ENCODE assay signal across 14 mouse cellular contexts in genomic region chr19:55194520-55195170, GRCm38 (mm10). TPM values are rescaled to one million over a fixed set of nuclear protein-coding genes. Genes with fewer than 3 reads are reported as not detected.
A peak's percentile ranks its signal among the peaks of the same experiment; 100 is the strongest.
DNase-seq lines count a peak whose midpoint lies in the region; ATAC-seq and TF ChIP-seq lines count a peak whose summit lies in the region.
"Had no signal": no experiment of that assay in that cellular context is flagged by ENCODE, and none has a peak within 500 bp of the region (broad histone marks: within the 10 kb centered on the region; RNA-seq: fewer than 3 reads in every experiment).

No protein-coding gene starts in this region.

- no peaks in the 10 kb centered on the region for H3K9me3 ChIP-seq in heart, embryonic 10.5 days
- no peaks in the 10 kb centered on the region for H3K9me3 ChIP-seq in midbrain, embryonic 11.5 days (ENCODE audit: control insufficient read depth, low read length)
- no peaks in the 10 kb centered on the region for H3K9me3 ChIP-seq in midbrain, embryonic 13.5 days
- H3K9me3 ChIP-seq in limb, embryonic 14.5 days (ENCODE audit: control insufficient read depth, low read length) = no peaks in the 10 kb centered on the region
- H3K9me3 ChIP-seq: midbrain, embryonic 12.5 days had no signal

- peaks cover 9% of the 10 kb centered on the region for H3K27me3 ChIP-seq in heart, embryonic 10.5 days (ENCODE audit: insufficient read depth, poor library complexity, severe bottlenecking)
- no peaks in the 10 kb centered on the region for H3K27me3 ChIP-seq in midbrain, embryonic 11.5 days (ENCODE audit: control insufficient read depth, insufficient read depth, low read length)
- H3K27me3 ChIP-seq in midbrain, embryonic 13.5 days = peaks cover 5% of the 10 kb centered on the region; the same call in 1 of the 2 replicates
- no peaks in the 10 kb centered on the region for H3K27me3 ChIP-seq in limb, embryonic 14.5 days (ENCODE audit: control insufficient read depth, insufficient read depth, low read length)

- no peak overlapping the region for H3K4me3 ChIP-seq in heart, embryonic 10.5 days
- no peak overlapping the region for H3K4me3 ChIP-seq in midbrain, embryonic 11.5 days (ENCODE audit: low read depth, low read length)
- H3K4me3 ChIP-seq in midbrain, embryonic 13.5 days (replicated peaks) = no peak overlapping the region
- H3K4me3 ChIP-seq in limb, embryonic 14.5 days (replicated peaks; ENCODE audit: low read length) = no peak overlapping the region
- H3K4me3 ChIP-seq: midbrain, embryonic 12.5 days had no signal

- ATAC-seq in midbrain, embryonic 11.5 days (ENCODE audit: low FRiP score) = no peak
- no peak for ATAC-seq in midbrain, embryonic 13.5 days
- ATAC-seq in limb, embryonic 14.5 days (ENCODE audit: low FRiP score, low read depth) = peak; percentile 53; the same call in 1 of the 2 replicates
- ATAC-seq: CD4-positive, CD25-positive, alpha-beta regulatory T cell, adult 4 months had no signal

- H3K4me2 ChIP-seq in midbrain, embryonic 11.5 days = no peak overlapping the region
- H3K4me2 ChIP-seq in midbrain, embryonic 13.5 days (replicated peaks) = no peak overlapping the region
- no peak overlapping the region for H3K4me2 ChIP-seq in limb, embryonic 14.5 days (replicated peaks; ENCODE audit: low read depth, low read length, severe bottlenecking)
- H3K4me2 ChIP-seq: midbrain, embryonic 12.5 days had no signal

- peak; percentile 63 to 67 for DNase-seq in heart, adult 18-20 months
- DNase-seq in heart, embryonic 10.5 days (ENCODE audit: low spot score) = no peak
- peak; percentile 57 for DNase-seq in midbrain, embryonic 11.5 days (ENCODE audit: low spot score, missing footprints)
- peak; percentile 21 for DNase-seq in limb, embryonic 14.5 days (ENCODE audit: low spot score)
- peak; percentile 52 for DNase-seq in testis, postnatal 10 days (ENCODE audit: low spot score)
- no peak for DNase-seq in retina, embryonic 14.5 days (ENCODE audit: low spot score)
- no peak for DNase-seq in right cerebral cortex, adult 2 months (ENCODE audit: low spot score in 2 of 2)
- DNase-seq: cerebellum, postnatal 14 days; thymus, adult 2 months had no signal

- no peak for TF ChIP-seq POLR2A in limb, embryonic 14.5 days (IDR thresholded peaks at IDR 0.05; ENCODE audit: borderline replicate concordance, extremely low read depth, insufficient read depth, insufficient read length)

- H3K4me1 ChIP-seq in heart, embryonic 10.5 days = peaks cover 13% of the 10 kb centered on the region; the same call in 1 of the 2 replicates
- H3K4me1 ChIP-seq in midbrain, embryonic 11.5 days (ENCODE audit: control insufficient read depth, insufficient read depth, low read length) = 0 out of 2 replicates have a peak, but pooled peaks cover 3% of the 10 kb centered on the region
- peaks cover 7% of the 10 kb centered on the region; the same call in 1 of the 2 replicates for H3K4me1 ChIP-seq in midbrain, embryonic 13.5 days (replicated peaks)
- H3K4me1 ChIP-seq in limb, embryonic 14.5 days (ENCODE audit: control insufficient read depth, insufficient read depth, low read length) = no peaks in the 10 kb centered on the region

- no peaks in the 10 kb centered on the region for H3K36me3 ChIP-seq in heart, embryonic 10.5 days
- H3K36me3 ChIP-seq in midbrain, embryonic 11.5 days (ENCODE audit: control insufficient read depth, insufficient read depth, low read length) = no peaks in the 10 kb centered on the region
- no peaks in the 10 kb centered on the region for H3K36me3 ChIP-seq in midbrain, embryonic 13.5 days
- no peaks in the 10 kb centered on the region for H3K36me3 ChIP-seq in limb, embryonic 14.5 days (ENCODE audit: control insufficient read depth, insufficient read depth, low read length)
- H3K36me3 ChIP-seq: midbrain, embryonic 12.5 days had no signal

- H3K9ac ChIP-seq in midbrain, embryonic 11.5 days (ENCODE audit: low read length) = no peak overlapping the region
- no peak overlapping the region for H3K9ac ChIP-seq in midbrain, embryonic 13.5 days (replicated peaks)
- no peak overlapping the region; the same call in 1 of the 2 replicates for H3K9ac ChIP-seq in limb, embryonic 14.5 days (ENCODE audit: low read depth, low read length, severe bottlenecking)
- H3K9ac ChIP-seq: midbrain, embryonic 12.5 days had no signal

- WGBS in heart, embryonic 10.5 days = 74% methylated on average over 7 of the region's 7 CpGs
- 88% methylated on average over 7 of the region's 7 CpGs for WGBS in midbrain, embryonic 11.5 days
- 87% methylated on average over 7 of the region's 7 CpGs for WGBS in midbrain, embryonic 13.5 days
- WGBS in limb, embryonic 14.5 days = 68% methylated on average over 7 of the region's 7 CpGs

- H3K27ac ChIP-seq in heart, embryonic 10.5 days = no peak overlapping the region
- H3K27ac ChIP-seq in midbrain, embryonic 11.5 days (ENCODE audit: low read depth, low read length) = no peak overlapping the region
- no peak overlapping the region for H3K27ac ChIP-seq in midbrain, embryonic 13.5 days
- H3K27ac ChIP-seq in limb, embryonic 14.5 days (replicated peaks; ENCODE audit: low read depth, low read length) = no peak overlapping the region
- H3K27ac ChIP-seq: midbrain, embryonic 12.5 days had no signal

RNA-seq across cellular contexts. Expression of gene Tectb, which starts 14.1 kb away (rescaled TPM):
- total RNA-seq in heart, adult 18-20 months (2021) = under 1 TPM in 1 of 2 experiments, not detected in 1; 0.41 TPM
- 0.08 TPM in 1 of 2 replicates, not detected in the other for polyA plus RNA-seq in heart, embryonic 10.5 days (2016; fragmentation: Nextera tagmentation; extraction: Ambion mirVana)
- 0.05 TPM in 1 of 2 replicates, not detected in the other for polyA plus RNA-seq in midbrain, embryonic 11.5 days (2014; fragmentation: Nextera tagmentation; extraction: Ambion mirVana)
- polyA plus RNA-seq in midbrain, embryonic 13.5 days (2015; fragmentation: Nextera tagmentation; extraction: Ambion mirVana) = 0.30 and 0.83 TPM in 2 replicates
- polyA plus RNA-seq in limb, embryonic 14.5 days (2012; rRNA removed) = not detected in 2 replicates
- 0.11 TPM in 1 of 2 replicates, not detected in the other for polyA plus RNA-seq in limb, embryonic 14.5 days (2014; fragmentation: Nextera tagmentation; extraction: Ambion mirVana)
- total RNA-seq: left cerebral cortex, adult 18-20 months had no signal
- polyA plus RNA-seq: CD4-positive, CD25-positive, alpha-beta regulatory T cell, adult 4 months; heart, embryonic 16.5 days had no signal

RNA-seq across cellular contexts. Expression of gene Gucy2g, which starts 46.4 kb away (rescaled TPM):
- under 1 TPM in 1 of 2 experiments, not detected in 1; 0.10 TPM for total RNA-seq in heart, adult 18-20 months (2021)
- 0.04 TPM in 1 of 2 replicates, not detected in the other for polyA plus RNA-seq in heart, embryonic 10.5 days (2016; fragmentation: Nextera tagmentation; extraction: Ambion mirVana)
- polyA plus RNA-seq in midbrain, embryonic 11.5 days (2014; fragmentation: Nextera tagmentation; extraction: Ambion mirVana) = not detected in 2 replicates
- polyA plus RNA-seq in midbrain, embryonic 13.5 days (2015; fragmentation: Nextera tagmentation; extraction: Ambion mirVana) = 0.07 TPM in 1 of 2 replicates, not detected in the other
- 0.11 and 0.13 TPM in 2 replicates for polyA plus RNA-seq in limb, embryonic 14.5 days (2012; rRNA removed)
- 0.04 TPM in 1 of 2 replicates, not detected in the other for polyA plus RNA-seq in limb, embryonic 14.5 days (2014; fragmentation: Nextera tagmentation; extraction: Ambion mirVana)
- polyA plus RNA-seq: heart, embryonic 16.5 days; midbrain, embryonic 12.5 days had no signal

RNA-seq across cellular contexts. Expression of gene Acsl5, which starts 57.1 kb away (rescaled TPM):
- total RNA-seq in heart, adult 18-20 months (2021) = 10 to 100 TPM; 11.7 to 33.6 TPM
- polyA plus RNA-seq in heart, embryonic 10.5 days (2016; fragmentation: Nextera tagmentation; extraction: Ambion mirVana) = 33.7 and 42.3 TPM in 2 replicates
- 17.3 and 18.1 TPM in 2 replicates for polyA plus RNA-seq in midbrain, embryonic 11.5 days (2014; fragmentation: Nextera tagmentation; extraction: Ambion mirVana)
- polyA plus RNA-seq in midbrain, embryonic 13.5 days (2015; fragmentation: Nextera tagmentation; extraction: Ambion mirVana) = 9.9 TPM in 2 replicates
- polyA plus RNA-seq in limb, embryonic 14.5 days (2012; rRNA removed) = 8.5 and 13.6 TPM in 2 replicates
- 32.1 and 42.8 TPM in 2 replicates for polyA plus RNA-seq in limb, embryonic 14.5 days (2014; fragmentation: Nextera tagmentation; extraction: Ambion mirVana)

Comparison
In these comparisons a context has a peak if more than half of its experiments do, and no peak if none do; other contexts are left out.
1. DNase-seq: peak in heart, adult 18-20 months (2 of 2), midbrain, embryonic 11.5 days (single experiment), limb, embryonic 14.5 days (single experiment) and testis, postnatal 10 days (single experiment); none in heart, embryonic 10.5 days (single experiment), retina, embryonic 14.5 days (single experiment) and right cerebral cortex, adult 2 months (0 of 2).